Mouse (Mus musculus) MEL (cell line): ENCODE data around the gene Ankrd34a. TPM values are rescaled to one million over a fixed set of nuclear protein-coding genes. Genes with fewer than 3 reads are reported as not detected.

Source experiments
- DNase-seq: peaks from one replicate; pipeline ENCODE4 v3.0.0; 2011; ENCODE audit warnings: low read depth, low spot score
- H3K27ac ChIP-seq: 2 replicates; pipeline ENCODE4 v1.5.1; 2012; ENCODE audit warnings: low read depth, mild to moderate bottlenecking, control low read depth, low read length, moderate library complexity; ENCODE audit not compliant: control insufficient read depth
- H3K27me3 ChIP-seq, 2 experiments: fragments of 150-350 bp in 1 of 2; sonication (generic) in 1 of 2; 2 replicates each; pipeline ENCODE4 v1.6.1; 2012; ENCODE audit warnings: low read length in 2 of 2, mild to moderate bottlenecking in 2 of 2, improper control_type of control experiment in 1 of 2, moderate library complexity in 1 of 2; ENCODE audit not compliant: insufficient read depth in 2 of 2, control insufficient read depth in 1 of 2
- H3K36me3 ChIP-seq, 2 experiments: 2 replicates each; pipeline ENCODE4 v1.6.1; 2012 to 2014; ENCODE audit warnings: low read length in 2 of 2, improper control_type of control experiment in 1 of 2, inconsistent platforms in 1 of 2, mild to moderate bottlenecking in 1 of 2; ENCODE audit not compliant: insufficient read depth in 2 of 2, control insufficient read depth in 1 of 2
- H3K4me1 ChIP-seq, 2 experiments: fragments of 150-350 bp in 1 of 2; sonication (generic) in 1 of 2; 2 replicates each; pipeline ENCODE4 v1.6.1; 2012; ENCODE audit warnings: low read length in 2 of 2, improper control_type of control experiment in 1 of 2, mild to moderate bottlenecking in 1 of 2; ENCODE audit not compliant: insufficient read depth in 2 of 2, control insufficient read depth in 1 of 2
- H3K4me3 ChIP-seq, 2 experiments: fragments of 150-350 bp in 1 of 2; sonication (generic) in 1 of 2; 2 replicates each; pipeline ENCODE4 v1.5.1; 2012; ENCODE audit warnings: low read depth in 2 of 2, low read length in 2 of 2, mild to moderate bottlenecking in 2 of 2, moderate library complexity in 2 of 2, control low read depth in 1 of 2, improper control_type of control experiment in 1 of 2; ENCODE audit not compliant: control insufficient read depth in 1 of 2, insufficient read depth in 1 of 2
- H3K79me2 ChIP-seq: 2 replicates; pipeline ENCODE4 v1.6.1; 2012; ENCODE audit warnings: mild to moderate bottlenecking, low read length, moderate library complexity; ENCODE audit not compliant: control insufficient read depth, poor library complexity, insufficient read depth
- H3K9ac ChIP-seq: 2 replicates; pipeline ENCODE4 v1.6.1; 2012; ENCODE audit warnings: low read depth, mild to moderate bottlenecking, control low read depth, low read length, moderate library complexity; ENCODE audit not compliant: control insufficient read depth, poor library complexity, severe bottlenecking
- H3K9me3 ChIP-seq: fragments of 150-350 bp; sonication (generic); replicated peaks from 2 replicates; pipeline ENCODE4 v1.6.1; 2012; ENCODE audit warnings: mild to moderate bottlenecking, low read length, improper control_type of control experiment, moderate library complexity; ENCODE audit not compliant: insufficient read depth
- BHLHE40 ChIP-seq: IDR thresholded peaks from 2 replicates; pipeline ENCODE4 v1.6.1; 2012; ENCODE audit warnings: low read depth, mild to moderate bottlenecking, inconsistent platforms, low read length, improper control_type of control experiment, borderline replicate concordance
- ELF1 ChIP-seq: IDR thresholded peaks from 2 replicates; pipeline ENCODE4 v1.6.1; 2014; ENCODE audit warnings: low read depth, mild to moderate bottlenecking, inconsistent platforms, low read length, improper control_type of control experiment, moderate library complexity
- EP300 ChIP-seq, 2 experiments: IDR thresholded peaks; 2 replicates each; pipeline ENCODE4 v1.6.1; 2011; ENCODE audit warnings: improper control_type of control experiment in 2 of 2, low read length in 2 of 2, low read depth in 1 of 2, mild to moderate bottlenecking in 1 of 2
- GABPA ChIP-seq: IDR thresholded peaks from 2 replicates; pipeline ENCODE4 v1.6.1; 2012; ENCODE audit warnings: low read depth, mild to moderate bottlenecking, inconsistent platforms, low read length, improper control_type of control experiment, moderate library complexity
- HCFC1 ChIP-seq: IDR thresholded peaks from 2 replicates; pipeline ENCODE4 v1.6.1; 2012; ENCODE audit warnings: low read depth, mild to moderate bottlenecking, inconsistent platforms, low read length, improper control_type of control experiment, moderate library complexity
- KAT2A ChIP-seq: conservative IDR thresholded peaks from 2 replicates; pipeline ENCODE4 v1.6.1; 2012; ENCODE audit warnings: low read depth, low read length, improper control_type of control experiment, inconsistent platforms
- MAFK ChIP-seq: IDR thresholded peaks from 2 replicates; pipeline ENCODE4 v1.6.1; 2011; ENCODE audit warnings: low read depth, mild to moderate bottlenecking, low read length, improper control_type of control experiment, borderline replicate concordance
- MAX ChIP-seq: IDR thresholded peaks from 2 replicates; pipeline ENCODE4 v1.6.1; 2011; ENCODE audit warnings: low read length, improper control_type of control experiment
- MXI1 ChIP-seq: IDR thresholded peaks from 2 replicates; pipeline ENCODE4 v1.6.1; 2011; ENCODE audit warnings: mild to moderate bottlenecking, low read depth, low read length, improper control_type of control experiment
- MYB ChIP-seq: IDR thresholded peaks from 2 replicates; pipeline ENCODE4 v1.6.1; 2011; ENCODE audit warnings: mild to moderate bottlenecking, low read depth, low read length, improper control_type of control experiment
- NRF1 ChIP-seq: IDR thresholded peaks from 2 replicates; pipeline ENCODE4 v1.6.1; 2014; ENCODE audit warnings: low read depth, mild to moderate bottlenecking, inconsistent platforms, low read length, improper control_type of control experiment, moderate library complexity; ENCODE audit not compliant: poor library complexity, insufficient read depth, severe bottlenecking
- POLR2A ChIP-seq, 2 experiments: IDR thresholded peaks; 2 replicates each; pipeline ENCODE4 v1.6.1; 2011 to 2012; ENCODE audit warnings: low read length in 2 of 2, mild to moderate bottlenecking in 2 of 2, control low read depth in 1 of 2, improper control_type of control experiment in 1 of 2, low read depth in 1 of 2, moderate library complexity in 1 of 2; ENCODE audit not compliant: control insufficient read depth in 1 of 2, insufficient read depth in 1 of 2, poor library complexity in 1 of 2
- POLR2AphosphoS5 ChIP-seq: IDR thresholded peaks from 2 replicates; pipeline ENCODE4 v1.6.1; 2012; ENCODE audit warnings: low read depth, borderline replicate concordance, mild to moderate bottlenecking, inconsistent platforms, low read length, moderate library complexity, mixed read lengths
- RAD21 ChIP-seq: IDR thresholded peaks from 2 replicates; pipeline ENCODE4 v1.6.1; 2011; ENCODE audit warnings: mild to moderate bottlenecking, low read depth, low read length, improper control_type of control experiment
- SMC3 ChIP-seq: IDR thresholded peaks from 2 replicates; pipeline ENCODE4 v1.6.1; 2011; ENCODE audit warnings: low read depth, low read length, improper control_type of control experiment
- TAL1 ChIP-seq: IDR thresholded peaks from 2 replicates; pipeline ENCODE4 v1.6.1; 2012; ENCODE audit warnings: mild to moderate bottlenecking, inconsistent platforms, low read length, moderate library complexity, mixed read lengths
- TBP ChIP-seq: IDR thresholded peaks from 2 replicates; pipeline ENCODE4 v1.8.0; 2011; ENCODE audit warnings: low read depth, low read length, improper control_type of control experiment
- TCF12 ChIP-seq: IDR thresholded peaks from 2 replicates; pipeline ENCODE4 v1.6.1; 2014; ENCODE audit warnings: low read depth, mild to moderate bottlenecking, inconsistent platforms, low read length, improper control_type of control experiment, moderate library complexity
- USF1 ChIP-seq: IDR thresholded peaks from 2 replicates; pipeline ENCODE4 v1.6.1; 2014; ENCODE audit warnings: low read depth, mild to moderate bottlenecking, inconsistent platforms, low read length, improper control_type of control experiment, moderate library complexity
- ZC3H11A ChIP-seq: IDR thresholded peaks from 2 replicates; pipeline ENCODE4 v1.6.1; 2012; ENCODE audit warnings: low read depth, mild to moderate bottlenecking, inconsistent platforms, low read length, improper control_type of control experiment
- ZNF384 ChIP-seq: IDR thresholded peaks from 2 replicates; pipeline ENCODE4 v1.6.1; 2012; ENCODE audit warnings: low read depth, mild to moderate bottlenecking, inconsistent platforms, low read length, improper control_type of control experiment
- polyA plus RNA-seq, 2 experiments: library from polyadenylated mRNA; stranded (reverse) in 1 of 2; unstranded in 1 of 2; fragments of >175 nt in 1 of 2; fragments of >200 nt in 1 of 2; gene quantifications; 2 replicates each; pipeline versions ENCODE4 v1.2.1 to v1.2.4; 2012; ENCODE audit warnings: low replicate concordance in 2 of 2, low read depth in 1 of 2; ENCODE audit not compliant: insufficient read length in 2 of 2, insufficient read depth in 1 of 2, missing spikeins in 1 of 2
- total RNA-seq: library from RNA; depleted of rRNA; stranded (reverse); fragments of 300-350 nt; gene quantifications from 2 replicates; pipeline ENCODE4 v1.2.3, GENCODE M21; 2012

Gene Ankrd34a
- total and polyA plus RNA-seq, 3 experiments, result 0.15 to 0.78 TPM; not detected in 1

DNA sequence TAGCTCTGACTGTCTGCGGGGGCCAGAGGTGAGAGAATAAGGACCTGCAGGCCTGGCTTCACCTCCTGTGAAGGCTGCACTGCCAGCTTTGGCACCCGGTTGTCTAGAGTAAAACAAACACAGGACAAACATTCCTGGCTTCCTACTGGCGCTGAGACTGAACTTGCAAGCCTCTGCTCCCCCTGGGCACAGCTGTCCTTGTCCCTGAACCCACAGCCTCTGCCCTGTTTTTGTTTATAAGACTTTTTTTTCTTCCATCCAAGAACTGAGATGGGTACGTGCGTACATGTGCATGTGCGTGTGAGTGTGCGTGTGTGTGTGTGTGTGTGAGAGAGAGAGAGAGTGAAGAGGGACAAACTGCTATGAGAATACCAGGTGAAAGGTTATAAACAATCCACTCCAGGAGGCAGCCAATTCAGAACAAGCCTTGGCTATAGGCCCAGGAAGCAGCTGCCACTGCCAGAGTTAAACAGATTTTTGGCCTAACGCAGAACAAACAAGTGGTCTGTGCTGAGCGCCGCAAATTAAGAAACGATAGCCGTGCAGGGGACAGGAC is 41.3 kb upstream of the Ankrd34a start:
- peaks cover 28% of the 10 kb centered on the region for H3K79me2 ChIP-seq
- peaks cover 5 to 36% of the 10 kb centered on the region in 2 experiments for H3K36me3 ChIP-seq
- H3K27ac ChIP-seq, result peak overlapping the region; percentile 10; the same call in 1 of the 2 replicates
- no peak overlapping the region for H3K9ac ChIP-seq
- TF ChIP-seq TBP (no peak), KAT2A (no peak), POLR2A (IDR thresholded peaks at IDR 0.05; ENCODE audit: control insufficient read depth in 1 of 2, insufficient read depth in 1 of 2, low read depth in 1 of 2, low read length in 2 of 2, poor library complexity in 1 of 2) (no peak), ZC3H11A (no peak), POLR2AphosphoS5 (no peak), EP300 (IDR thresholded peaks at IDR 0.05; ENCODE audit: low read depth in 1 of 2, low read length in 2 of 2) (no peak), NRF1 (no peak), ZNF384 (no peak), SMC3 (no peak), MAX (no peak), MAFK (no peak), MXI1 (no peak), HCFC1 (no peak), BHLHE40 (no peak), MYB (no peak), RAD21 (no peak), TCF12 (no peak), GABPA (no peak), USF1 (no peak)
- no peak for DNase-seq
- no peaks in the 10 kb centered on the region for H3K27me3 ChIP-seq
- H3K4me3 ChIP-seq, result no peak overlapping the region
- peaks cover 23 to 34% of the 10 kb centered on the region in 2 experiments for H3K4me1 ChIP-seq
- no peaks in the 10 kb centered on the region for H3K9me3 ChIP-seq

DNA sequence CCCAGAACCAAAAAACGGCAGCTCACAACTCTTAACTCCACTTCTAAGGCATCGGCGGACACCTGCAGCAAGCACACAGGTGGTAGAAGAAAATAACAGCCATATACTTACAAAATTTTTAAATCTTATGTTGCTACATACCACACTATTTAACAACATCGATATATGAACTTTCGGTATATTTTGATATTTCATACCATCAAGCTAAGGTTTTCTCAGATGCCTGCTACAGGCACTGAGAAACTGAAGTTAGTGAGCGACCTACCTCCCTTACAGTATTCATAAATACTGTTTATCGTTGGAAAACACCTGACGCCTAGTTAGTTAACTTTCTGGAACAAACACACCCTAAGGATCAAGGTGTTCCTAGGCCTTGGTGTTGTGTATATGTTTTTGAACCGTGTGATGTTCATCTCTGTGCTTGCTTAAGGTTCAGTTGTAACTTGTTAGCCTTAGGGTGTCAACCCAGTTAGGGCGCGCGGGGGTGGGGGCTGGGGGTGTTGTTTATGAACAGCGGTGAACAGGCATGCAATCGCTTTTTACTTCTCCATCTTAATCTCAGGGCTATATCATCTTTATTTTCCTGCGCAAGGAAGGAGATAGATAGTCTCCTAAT is 40.3 kb upstream of the Ankrd34a start:
- Histone ChIP-seq H3K4me3 (peak overlapping the region; percentile 3 to 19), H3K9ac (peak overlapping the region; percentile 50), H3K36me3 (peaks cover 11 to 46% of the 10 kb centered on the region in 2 experiments), H3K4me1 (peaks cover 23 to 41% of the 10 kb centered on the region in 2 experiments), H3K9me3 (no peaks in the 10 kb centered on the region), H3K27ac (peak overlapping the region; percentile 80), H3K27me3 (no peaks in the 10 kb centered on the region), H3K79me2 (peaks cover 38% of the 10 kb centered on the region)
- DNase-seq, result peak; percentile 83
- no peak for TF ChIP-seq MYB
- TF ChIP-seq ELF1, result no peak
- peak; percentile 53 for TF ChIP-seq TAL1
- TF ChIP-seq TBP, result no peak
